Mouse (Mus musculus): ENCODE measurements at regions not wholly inside any gene's neighbourhood (a gene's known extent, or its start where the extent isn't known, plus 50 kb on each side); places are given as distances from the start of the nearest gene placed in this dataset.

DNA sequence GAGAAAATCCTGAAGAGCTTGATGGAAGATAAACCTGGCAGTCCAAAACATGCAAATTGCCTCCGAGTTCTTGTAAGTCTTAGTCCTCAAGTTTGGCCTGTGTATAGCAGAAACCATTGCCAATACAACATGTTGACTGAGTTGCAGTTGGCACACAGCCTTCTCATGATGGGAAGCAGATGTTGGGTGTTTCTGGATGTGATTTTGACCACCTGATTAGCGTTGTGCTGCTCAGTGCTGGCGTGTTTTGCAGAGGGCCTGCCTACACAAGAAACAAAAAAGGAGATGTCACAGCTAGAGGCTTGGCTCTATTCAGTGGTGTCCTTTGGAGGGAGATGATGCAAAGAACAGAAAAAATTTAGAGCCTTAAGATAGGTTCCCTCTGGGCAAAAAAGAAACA, 1922.6 kb downstream of the 9330182O14Rik start:
- Histone ChIP-seq H3K4me3 (ENCODE audit: low read depth, low read length) (no peak overlapping the region), H3K36me3 (replicated peaks; ENCODE audit: insufficient read depth, low read length) (no peaks in the 10 kb centered on the region), H3K4me2 (ENCODE audit: low read depth, low read length) (no peak overlapping the region), H3K27me3 (ENCODE audit: insufficient read depth, low read length) (no peaks in the 10 kb centered on the region), H3K27ac (ENCODE audit: low read depth) (no peak overlapping the region), H3K9me3 (ENCODE audit: low read length) (no peaks in the 10 kb centered on the region), H3K4me1 (ENCODE audit: insufficient read depth) (no peaks in the 10 kb centered on the region), H3K9ac (replicated peaks) (no peak overlapping the region)
- no peak for ATAC-seq
- TF ChIP-seq EP300 (IDR thresholded peaks at IDR 0.05; ENCODE audit: low read depth) (no peak), CTCF (IDR thresholded peaks at IDR 0.05; ENCODE audit: low read depth) (no peak)
- WGBS (ENCODE audit: insufficient replicate concordance), result 71% methylated on average over 3 of the region's 3 CpGs
- no peak for DNase-seq

DNA sequence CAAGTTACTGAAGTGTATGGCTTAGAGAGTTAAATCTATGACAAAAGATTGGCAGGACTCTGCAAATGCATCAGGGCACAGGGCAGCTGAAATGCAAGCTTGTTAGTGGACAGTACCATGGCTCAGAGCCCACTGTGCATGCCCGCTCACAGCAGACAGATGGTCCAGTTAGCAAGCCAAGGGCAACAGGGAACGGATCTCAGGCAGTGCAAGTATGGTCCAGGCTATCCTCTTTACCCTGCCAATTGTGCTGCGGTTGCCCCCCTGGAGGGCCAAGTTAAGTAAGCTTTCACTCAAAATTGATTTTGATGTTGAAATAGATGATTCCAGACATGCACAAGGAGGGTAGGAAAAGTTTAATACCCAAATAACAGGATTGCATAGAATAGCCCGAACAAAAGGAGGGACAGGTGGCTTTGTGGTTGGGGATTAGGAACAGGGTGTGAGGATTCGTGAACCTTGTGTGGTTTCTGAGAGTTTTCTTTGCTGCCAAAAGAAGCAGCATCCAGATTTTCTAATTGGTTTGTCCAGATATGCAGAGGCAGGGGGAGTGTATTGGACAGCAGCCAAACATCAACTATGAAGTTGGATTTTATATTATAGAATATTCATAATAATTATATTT, 1934.2 kb downstream of the 9330182O14Rik start:
- no peaks in the 10 kb centered on the region for H3K36me3 ChIP-seq (replicated peaks; ENCODE audit: insufficient read depth, low read length)
- H3K9ac ChIP-seq (replicated peaks), result no peak overlapping the region
- WGBS (ENCODE audit: insufficient replicate concordance), result 70% methylated on average over 5 of the region's 5 CpGs
- H3K4me2 ChIP-seq (ENCODE audit: low read depth, low read length), result no peak overlapping the region
- no peaks in the 10 kb centered on the region for H3K4me1 ChIP-seq (ENCODE audit: insufficient read depth)
- no peaks in the 10 kb centered on the region for H3K9me3 ChIP-seq (ENCODE audit: low read length)
- ATAC-seq (no peak), DNase-seq (no peak)
- no peak for TF ChIP-seq CTCF (IDR thresholded peaks at IDR 0.05; ENCODE audit: low read depth)
- no peak for TF ChIP-seq EP300 (IDR thresholded peaks at IDR 0.05; ENCODE audit: low read depth)
- no peak overlapping the region for H3K27ac ChIP-seq (ENCODE audit: low read depth)
- H3K27me3 ChIP-seq (ENCODE audit: insufficient read depth, low read length), result no peaks in the 10 kb centered on the region
- H3K4me3 ChIP-seq (ENCODE audit: low read depth, low read length), result no peak overlapping the region

DNA sequence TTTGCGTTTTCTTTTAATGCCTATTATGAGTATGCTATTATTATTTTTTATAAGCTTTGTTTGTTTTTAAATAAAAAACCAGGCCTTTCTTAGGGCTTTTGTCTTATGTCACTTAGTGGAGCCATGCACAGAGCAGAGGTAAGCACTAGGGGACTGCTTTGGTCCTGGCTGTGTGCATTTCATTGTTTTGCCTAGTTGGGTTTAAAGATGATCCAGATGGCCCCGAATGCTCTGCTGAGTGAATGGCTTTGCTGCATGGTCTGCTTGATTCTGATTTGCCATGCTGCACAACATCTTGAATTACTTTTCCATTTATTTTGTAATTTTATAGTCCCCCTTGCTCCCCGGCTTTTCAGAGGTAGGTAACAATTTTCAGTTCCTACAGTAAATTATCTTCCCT, 1934.9 kb downstream of the 9330182O14Rik start:
- Histone ChIP-seq H3K36me3 (replicated peaks; ENCODE audit: insufficient read depth, low read length) (no peaks in the 10 kb centered on the region), H3K4me1 (ENCODE audit: insufficient read depth) (no peaks in the 10 kb centered on the region), H3K4me2 (ENCODE audit: low read depth, low read length) (no peak overlapping the region), H3K27me3 (ENCODE audit: insufficient read depth, low read length) (no peaks in the 10 kb centered on the region), H3K9ac (replicated peaks) (no peak overlapping the region), H3K27ac (ENCODE audit: low read depth) (no peak overlapping the region), H3K9me3 (ENCODE audit: low read length) (no peaks in the 10 kb centered on the region), H3K4me3 (ENCODE audit: low read depth, low read length) (no peak overlapping the region)
- TF ChIP-seq EP300 (IDR thresholded peaks at IDR 0.05; ENCODE audit: low read depth) (no peak), CTCF (IDR thresholded peaks at IDR 0.05; ENCODE audit: low read depth) (no peak)
- ATAC-seq (no peak), DNase-seq (no peak)
- WGBS (ENCODE audit: insufficient replicate concordance), result 71% methylated on average over 3 of the region's 3 CpGs

DNA sequence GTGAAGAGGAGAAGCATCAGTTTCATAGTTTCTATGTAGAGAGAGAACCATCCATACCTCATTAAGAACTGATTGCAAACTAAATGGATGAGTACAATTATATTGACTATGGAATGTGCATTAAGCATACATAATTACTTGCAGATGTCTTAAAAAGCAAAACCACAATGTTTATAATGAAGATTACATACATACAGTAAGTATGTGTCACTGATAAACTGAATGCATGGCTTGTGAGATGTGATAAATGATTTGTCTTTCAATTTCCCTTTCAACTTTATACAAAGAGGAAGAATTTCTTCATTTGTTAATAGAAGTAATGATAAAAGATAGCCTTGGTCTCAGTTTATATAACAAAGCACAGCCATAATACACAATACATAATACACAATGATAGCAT, 1939.3 kb downstream of the 9330182O14Rik start:
- Histone ChIP-seq H3K27me3 (ENCODE audit: insufficient read depth, low read length) (no peaks in the 10 kb centered on the region), H3K4me2 (ENCODE audit: low read depth, low read length) (no peak overlapping the region), H3K9me3 (ENCODE audit: low read length) (no peaks in the 10 kb centered on the region), H3K36me3 (replicated peaks; ENCODE audit: insufficient read depth, low read length) (no peaks in the 10 kb centered on the region), H3K4me3 (ENCODE audit: low read depth, low read length) (no peak overlapping the region), H3K9ac (replicated peaks) (no peak overlapping the region), H3K27ac (ENCODE audit: low read depth) (no peak overlapping the region), H3K4me1 (ENCODE audit: insufficient read depth) (no peaks in the 10 kb centered on the region)
- no peak for ATAC-seq
- TF ChIP-seq CTCF (IDR thresholded peaks at IDR 0.05; ENCODE audit: low read depth), result no peak
- TF ChIP-seq EP300 (IDR thresholded peaks at IDR 0.05; ENCODE audit: low read depth), result no peak
- DNase-seq, result no peak

DNA sequence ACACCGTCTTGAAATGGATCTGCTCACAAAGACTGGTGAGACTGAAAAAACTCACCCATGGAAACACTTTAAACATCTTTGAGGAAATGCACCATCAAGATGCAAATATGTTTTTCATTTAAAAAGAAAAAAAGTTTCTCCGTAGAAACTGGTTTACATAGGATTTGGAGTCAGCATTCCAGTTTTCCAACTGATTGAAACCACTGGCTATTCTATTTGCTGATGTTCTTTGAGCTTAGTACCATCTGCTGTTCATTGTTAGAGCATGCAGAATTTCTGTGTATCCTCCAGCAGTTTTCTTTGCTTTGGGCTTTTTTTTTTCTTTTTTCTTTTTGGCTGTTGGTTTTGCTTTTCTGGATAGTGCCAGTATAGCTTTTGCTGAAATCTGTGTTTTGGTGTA, 1948.3 kb downstream of the 9330182O14Rik start:
- Histone ChIP-seq H3K27ac (ENCODE audit: low read depth) (no peak overlapping the region), H3K4me1 (ENCODE audit: insufficient read depth) (no peaks in the 10 kb centered on the region), H3K9ac (replicated peaks) (no peak overlapping the region), H3K36me3 (replicated peaks; ENCODE audit: insufficient read depth, low read length) (no peaks in the 10 kb centered on the region), H3K9me3 (ENCODE audit: low read length) (no peaks in the 10 kb centered on the region), H3K4me2 (ENCODE audit: low read depth, low read length) (no peak overlapping the region), H3K27me3 (ENCODE audit: insufficient read depth, low read length) (no peaks in the 10 kb centered on the region), H3K4me3 (ENCODE audit: low read depth, low read length) (no peak overlapping the region)
- no peak for TF ChIP-seq EP300 (IDR thresholded peaks at IDR 0.05; ENCODE audit: low read depth)
- TF ChIP-seq CTCF (IDR thresholded peaks at IDR 0.05; ENCODE audit: low read depth), result no peak
- ATAC-seq, result no peak
- WGBS (ENCODE audit: insufficient replicate concordance), result 88% methylated on average over 2 of the region's 2 CpGs
- DNase-seq, result no peak

DNA sequence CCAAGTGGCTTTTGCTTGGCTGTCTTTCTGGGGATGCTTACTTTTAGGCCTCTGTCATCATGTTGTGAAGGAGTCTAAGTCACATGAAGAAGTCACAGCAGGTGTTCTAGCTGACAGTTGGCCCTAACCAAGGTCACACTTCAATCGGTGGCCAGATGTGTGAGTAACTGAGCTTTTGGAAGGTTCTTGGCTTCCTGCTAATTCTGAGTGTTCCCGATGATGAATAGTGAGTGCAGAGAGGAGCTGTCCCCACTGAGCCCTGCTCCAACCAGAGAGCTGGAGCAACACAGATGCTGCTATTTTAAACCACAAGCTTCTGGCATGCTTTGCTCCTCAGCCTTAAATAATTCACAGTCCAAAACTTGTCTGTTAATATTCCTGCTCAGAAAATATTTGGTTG, 1966.6 kb downstream of the 9330182O14Rik start:
- Histone ChIP-seq H3K9me3 (ENCODE audit: low read length) (no peaks in the 10 kb centered on the region), H3K9ac (replicated peaks) (no peak overlapping the region), H3K4me2 (ENCODE audit: low read depth, low read length) (no peak overlapping the region), H3K4me1 (ENCODE audit: insufficient read depth) (no peaks in the 10 kb centered on the region), H3K4me3 (ENCODE audit: low read depth, low read length) (no peak overlapping the region), H3K27me3 (ENCODE audit: insufficient read depth, low read length) (no peaks in the 10 kb centered on the region), H3K36me3 (replicated peaks; ENCODE audit: insufficient read depth, low read length) (no peaks in the 10 kb centered on the region), H3K27ac (ENCODE audit: low read depth) (no peak overlapping the region)
- DNase-seq, result no peak
- ATAC-seq, result peak; percentile 48; the same call in 1 of the 2 replicates
- 44% methylated on average over 2 of the region's 2 CpGs for WGBS (ENCODE audit: insufficient replicate concordance)
- TF ChIP-seq CTCF (IDR thresholded peaks at IDR 0.05; ENCODE audit: low read depth) (no peak), EP300 (IDR thresholded peaks at IDR 0.05; ENCODE audit: low read depth) (no peak)

DNA sequence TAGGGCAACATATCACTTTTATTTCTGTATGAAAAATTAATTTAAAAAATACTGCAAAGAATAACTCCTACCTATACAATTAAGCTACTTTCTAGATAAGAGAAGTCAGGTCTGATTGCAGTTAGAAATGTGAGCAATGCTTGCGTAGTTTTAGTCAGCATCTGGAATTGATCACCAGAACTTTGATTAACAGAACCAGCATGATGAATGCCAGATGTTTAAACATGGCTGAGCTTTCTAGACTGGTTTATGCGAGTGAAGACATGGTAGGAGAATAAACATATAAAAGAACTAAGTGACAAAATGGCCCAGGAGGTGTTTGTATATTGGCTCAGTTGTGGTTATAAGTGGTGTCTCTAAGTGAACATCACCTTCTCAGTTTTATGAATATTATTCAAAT, 1970.7 kb downstream of the 9330182O14Rik start:
- Histone ChIP-seq H3K27ac (ENCODE audit: low read depth) (no peak overlapping the region), H3K36me3 (replicated peaks; ENCODE audit: insufficient read depth, low read length) (no peaks in the 10 kb centered on the region), H3K4me1 (ENCODE audit: insufficient read depth) (no peaks in the 10 kb centered on the region), H3K9ac (replicated peaks) (no peak overlapping the region), H3K27me3 (ENCODE audit: insufficient read depth, low read length) (no peaks in the 10 kb centered on the region), H3K4me2 (ENCODE audit: low read depth, low read length) (no peak overlapping the region), H3K4me3 (ENCODE audit: low read depth, low read length) (no peak overlapping the region), H3K9me3 (ENCODE audit: low read length) (no peaks in the 10 kb centered on the region)
- TF ChIP-seq CTCF (IDR thresholded peaks at IDR 0.05; ENCODE audit: low read depth) (no peak), EP300 (IDR thresholded peaks at IDR 0.05; ENCODE audit: low read depth) (no peak)
- DNase-seq, result no peak
- ATAC-seq, result no peak
- WGBS (ENCODE audit: insufficient replicate concordance), result 76% methylated on average over 2 of the region's 2 CpGs

Data from liver, postnatal 0 days (tissue).